Mouse (Mus musculus): ENCODE measurements around the gene Slc44a5. TPM values are rescaled to one million over a fixed set of nuclear protein-coding genes. Genes with fewer than 3 reads are reported as not detected.
"Not testable (repeated sequence)": the region's sequence is repeated elsewhere in the genome, so short reads cannot be mapped to it uniquely, and the experiment has no call there.

Gene Slc44a5
- total RNA-seq, 2 experiments from 2014 or later = not detected

DNA sequence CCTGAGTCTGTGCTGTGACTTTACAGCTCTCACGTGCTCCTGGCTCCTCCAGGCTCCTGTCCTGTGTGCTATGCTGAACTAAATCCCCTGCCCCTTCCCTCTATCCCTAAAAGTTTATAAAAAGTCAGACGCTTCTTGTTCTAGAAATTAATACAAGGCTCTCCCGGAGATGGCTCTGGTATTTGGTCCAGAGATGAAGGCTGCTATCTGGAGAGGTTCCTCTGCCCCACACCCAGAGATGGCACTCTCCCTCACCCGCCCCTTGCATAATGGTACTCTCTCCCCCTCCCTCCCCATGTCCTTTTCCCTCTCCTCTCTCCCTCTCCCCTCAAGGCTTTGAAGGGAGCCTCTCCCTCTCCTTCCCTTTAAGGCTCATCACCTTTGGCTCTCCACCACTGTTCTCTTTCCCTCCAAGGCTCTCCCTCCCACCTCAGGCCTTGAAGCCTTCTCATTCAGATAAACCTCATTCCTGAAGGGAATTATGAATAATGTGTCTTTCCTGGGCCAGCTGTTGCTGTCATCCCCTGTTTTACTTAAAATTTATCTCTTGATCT lies 236.0 kb downstream of the Slc44a5 start:
- no peak for ATAC-seq (replicated peaks; ENCODE audit: poor library complexity, severe bottlenecking)

DNA sequence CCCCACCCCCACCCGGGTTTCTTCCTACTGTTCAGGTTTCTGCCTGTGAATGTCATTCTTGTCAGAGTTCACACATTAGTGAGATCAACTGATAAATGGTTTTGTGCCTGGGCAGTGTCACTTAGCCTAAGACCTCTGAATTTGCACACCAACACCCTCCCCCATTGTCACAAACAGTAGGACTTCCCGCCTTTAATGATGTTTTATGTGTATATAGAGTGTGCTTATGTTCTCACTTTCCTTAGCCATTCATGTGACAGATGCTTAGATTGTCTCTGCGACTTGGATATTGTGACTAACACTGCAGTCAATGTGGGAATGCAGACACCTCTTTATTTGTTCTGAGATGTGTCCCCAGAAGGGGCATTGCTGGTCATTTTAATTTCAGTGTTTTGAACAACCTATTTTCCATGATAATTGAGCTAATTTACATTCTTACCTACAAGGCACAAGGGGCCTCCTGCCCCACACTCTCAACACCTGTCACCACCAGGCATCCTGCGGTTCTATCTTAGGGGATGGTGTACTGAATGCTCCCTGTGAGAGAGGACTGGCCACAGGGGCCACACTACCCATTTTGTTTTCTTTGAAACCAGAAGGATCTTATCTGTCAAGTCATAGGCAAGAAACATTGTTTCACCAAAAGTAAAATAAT lies 236.7 kb downstream of the Slc44a5 start:
- ATAC-seq (replicated peaks; ENCODE audit: poor library complexity, severe bottlenecking) = no peak

DNA sequence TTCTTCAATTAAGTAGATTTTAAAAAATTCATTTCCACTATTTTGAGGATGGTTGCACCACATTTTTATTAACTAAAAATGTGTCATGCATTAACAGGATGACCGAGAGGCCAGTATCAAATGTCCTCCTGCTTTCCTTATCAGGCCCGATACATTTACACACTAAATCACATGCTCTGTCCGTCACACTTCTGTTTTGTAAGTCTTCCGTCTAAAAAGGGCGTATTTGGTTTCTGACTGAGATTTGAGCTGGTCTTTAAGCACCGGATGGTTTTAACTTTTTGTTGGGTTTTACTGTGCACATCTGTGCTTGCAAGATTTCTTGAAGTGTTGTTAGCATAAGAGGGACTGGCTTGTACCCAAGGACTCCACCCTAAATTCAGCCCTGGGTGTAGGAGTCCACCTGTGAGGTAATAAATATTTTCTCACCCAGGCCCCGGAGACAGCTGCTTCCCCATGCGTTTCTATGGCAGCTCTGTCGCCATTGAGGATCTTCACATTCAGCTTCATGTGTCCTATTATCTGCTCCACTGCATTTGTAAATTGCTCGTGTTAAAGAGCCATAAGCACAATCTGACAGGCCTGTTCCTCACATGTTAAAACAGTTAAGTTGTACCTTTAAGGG lies 237.3 kb downstream of the Slc44a5 start:
- ATAC-seq (replicated peaks; ENCODE audit: poor library complexity, severe bottlenecking) = no peak

DNA sequence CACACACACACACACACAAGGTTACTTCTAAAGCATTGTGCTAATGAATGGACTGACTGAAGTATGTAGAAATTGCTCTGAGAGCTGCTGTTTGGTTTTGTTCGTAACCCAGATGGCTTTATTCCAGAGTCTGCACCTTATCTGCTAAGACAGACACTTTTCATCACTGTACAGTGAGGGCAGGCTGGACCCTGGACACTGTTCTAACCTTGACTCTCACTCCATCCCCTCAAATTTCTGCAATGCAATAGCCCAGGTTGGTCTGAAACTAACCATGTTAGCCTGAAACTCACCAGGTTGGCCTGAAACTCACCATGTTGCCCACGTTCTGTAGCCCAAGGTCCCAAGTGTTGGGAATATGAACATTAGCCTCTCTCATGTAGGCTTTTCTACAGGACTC lies 239.3 kb downstream of the Slc44a5 start:
- ATAC-seq (replicated peaks; ENCODE audit: poor library complexity, severe bottlenecking) = no peak

DNA sequence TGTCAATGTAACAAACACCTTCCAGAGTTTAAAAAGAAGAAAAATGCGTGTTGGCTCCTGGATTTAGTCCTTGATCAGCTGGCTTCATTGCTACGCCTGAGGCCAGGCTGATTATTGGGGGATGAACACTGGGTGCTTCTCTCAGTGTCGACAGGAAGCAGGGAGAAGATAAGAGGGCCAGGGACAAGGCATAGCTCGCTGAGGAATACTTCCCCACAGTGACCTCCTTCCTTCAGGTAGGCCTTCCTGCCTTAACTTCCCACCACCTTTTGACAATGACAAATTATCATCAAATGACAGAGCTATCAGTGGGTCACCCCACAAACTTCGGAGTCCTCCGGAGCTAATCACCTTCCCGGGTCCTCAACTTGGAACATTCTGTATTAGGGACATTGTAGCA lies 242.1 kb downstream of the Slc44a5 start:
- ATAC-seq (replicated peaks; ENCODE audit: poor library complexity, severe bottlenecking) = no peak

DNA sequence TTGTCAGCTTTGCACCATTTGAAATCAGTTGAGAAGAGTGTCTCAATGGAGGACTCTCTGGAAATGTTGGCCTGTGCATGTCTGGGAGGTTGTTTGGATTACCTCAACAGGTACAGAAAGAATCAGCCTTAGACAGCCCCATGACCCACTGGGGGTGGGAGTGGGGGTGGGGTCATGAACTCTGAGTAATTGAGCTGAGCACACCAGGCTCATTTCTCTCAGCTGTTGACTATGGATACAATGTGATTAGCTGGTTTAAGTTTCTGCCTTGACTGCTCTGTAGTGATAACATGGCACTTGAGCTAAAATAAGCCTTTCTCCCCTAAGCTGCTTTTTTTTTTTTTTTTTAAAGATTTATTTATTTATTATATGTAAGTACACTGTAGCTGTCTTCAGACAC lies 242.5 kb downstream of the Slc44a5 start:
- ATAC-seq (replicated peaks; ENCODE audit: poor library complexity, severe bottlenecking) = no peak

DNA sequence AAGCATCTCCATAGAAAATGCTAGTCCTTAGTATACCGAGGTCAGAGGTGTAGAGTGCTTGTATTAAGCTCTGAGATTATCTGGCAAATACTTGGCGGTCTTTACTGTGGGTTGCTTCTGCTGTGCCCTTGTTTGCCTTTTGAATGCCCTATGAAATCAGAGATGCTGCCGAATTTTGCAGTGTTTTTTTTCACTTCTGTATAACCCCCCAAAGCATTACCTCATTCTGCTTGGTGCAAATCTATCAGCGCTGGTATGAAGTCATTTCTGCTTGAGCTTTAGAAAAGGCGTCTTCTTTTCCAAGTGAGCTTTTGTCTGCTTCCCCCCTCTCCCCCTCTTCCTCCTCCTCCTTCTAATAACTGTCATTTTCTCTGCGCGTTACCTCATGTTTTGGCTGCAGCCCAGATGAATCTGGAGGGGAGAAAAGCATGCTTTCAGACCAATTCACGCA lies 248.9 kb downstream of the Slc44a5 start:
- ATAC-seq (replicated peaks; ENCODE audit: poor library complexity, severe bottlenecking) = no peak

DNA sequence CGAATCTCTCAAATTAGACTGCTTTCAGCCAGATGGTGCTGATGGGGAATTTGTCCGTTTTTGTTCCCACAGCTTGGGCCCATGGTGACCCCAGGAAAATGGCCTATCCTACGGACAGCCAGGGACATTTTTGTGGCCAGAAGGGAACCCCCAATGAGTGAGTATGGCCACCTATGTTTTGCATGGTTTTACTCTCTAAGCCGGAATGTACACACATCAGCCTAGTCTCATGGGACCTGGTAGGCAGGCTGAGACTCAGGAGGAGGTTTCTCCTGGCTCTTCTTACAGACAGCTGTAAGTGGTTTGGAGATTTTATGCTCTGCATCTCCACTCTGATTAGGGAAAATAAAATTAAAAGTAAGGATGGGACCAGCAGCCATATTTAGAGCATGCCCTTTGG lies 249.5 kb downstream of the Slc44a5 start:
- no peak for ATAC-seq (replicated peaks; ENCODE audit: poor library complexity, severe bottlenecking)

DNA sequence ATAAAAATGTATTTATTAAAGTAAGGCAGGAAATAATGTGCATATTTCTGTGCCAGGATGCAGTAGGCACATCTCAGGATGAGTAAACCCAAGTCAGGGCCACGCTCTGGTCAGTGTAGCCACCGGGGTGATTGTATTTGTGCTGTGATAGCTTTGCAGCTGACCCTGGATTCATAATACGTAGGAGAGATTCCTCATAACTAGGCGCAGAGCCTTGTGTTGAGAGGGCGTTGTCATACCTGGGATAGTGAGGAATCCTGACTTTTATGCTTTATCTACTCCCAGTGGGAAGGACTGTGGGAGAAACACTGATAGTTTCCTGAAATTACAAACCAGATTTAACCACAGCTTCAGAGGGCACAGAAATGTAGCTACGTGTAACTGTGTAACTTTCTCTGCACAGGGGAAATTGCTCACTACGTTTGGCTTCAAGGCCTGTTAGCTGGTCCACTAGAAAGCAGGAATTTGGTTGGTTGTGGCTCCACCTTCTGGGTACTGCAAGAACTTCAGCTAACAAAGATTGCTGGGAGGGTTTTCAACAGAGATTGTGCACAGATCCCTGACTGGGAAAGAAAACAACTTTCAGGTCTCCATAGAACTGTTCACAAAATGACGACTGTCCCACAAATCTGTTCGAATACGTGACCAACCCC lies 253.0 kb downstream of the Slc44a5 start:
- peak; percentile 92 for ATAC-seq (replicated peaks; ENCODE audit: poor library complexity, severe bottlenecking)

DNA sequence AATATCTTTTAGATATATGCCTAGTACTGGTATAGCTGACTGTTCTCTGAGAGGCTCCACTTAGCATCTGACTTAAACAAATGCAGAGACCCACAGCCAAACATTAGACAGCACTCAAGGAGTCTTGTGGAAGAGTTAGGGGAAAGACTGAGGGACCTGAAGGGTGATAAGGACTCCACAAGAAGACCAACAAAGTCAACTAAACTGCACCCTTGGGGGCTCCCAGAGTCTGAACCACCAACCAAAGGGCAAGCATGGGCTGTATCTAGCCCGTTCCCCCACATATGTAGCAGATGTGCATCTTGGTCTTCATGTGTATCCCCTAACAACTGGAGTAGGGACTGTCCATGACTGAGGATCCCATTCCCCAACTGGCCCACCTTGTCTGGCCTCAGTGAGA lies 271.7 kb downstream of the Slc44a5 start:
- ATAC-seq (replicated peaks; ENCODE audit: poor library complexity, severe bottlenecking) = no peak

DNA sequence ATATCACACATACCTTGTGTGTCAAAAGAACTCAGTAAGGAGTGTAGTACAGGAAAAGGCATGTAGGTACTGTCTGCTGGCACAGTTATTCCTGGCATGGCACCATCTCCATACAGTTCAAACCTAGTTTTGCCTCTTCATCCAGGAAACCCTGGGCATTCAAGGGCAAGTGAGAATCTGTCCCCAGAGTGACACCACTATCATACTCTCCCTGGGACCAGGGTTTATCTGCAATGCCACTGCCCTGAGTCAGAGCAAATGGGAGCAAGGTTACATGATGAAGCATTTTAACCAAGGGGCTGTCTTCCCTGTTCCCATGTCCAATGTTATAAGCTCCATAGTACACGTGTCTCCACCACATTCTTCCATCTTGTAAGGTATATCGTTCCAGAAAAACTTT lies 278.2 kb downstream of the Slc44a5 start:
- no peak for ATAC-seq (replicated peaks; ENCODE audit: poor library complexity, severe bottlenecking)

DNA sequence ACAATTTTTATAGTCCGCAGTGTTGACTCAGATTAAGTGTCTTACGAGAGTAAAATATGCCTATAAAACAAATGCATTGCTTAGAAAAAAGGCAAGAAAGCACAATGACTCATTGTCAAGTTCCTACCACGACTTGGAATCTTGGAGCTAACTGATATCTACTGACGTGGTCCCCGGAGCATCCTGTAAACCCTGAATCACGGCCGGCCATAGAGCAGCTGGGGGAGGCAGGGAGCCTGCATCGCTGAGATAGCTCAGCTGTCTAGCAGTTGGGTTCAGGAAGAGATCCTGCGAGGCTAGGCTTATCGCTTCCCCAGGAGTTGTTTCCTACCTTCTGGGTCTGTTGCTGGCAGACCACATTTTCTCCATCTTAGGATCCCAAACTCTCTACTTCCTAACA lies 279.0 kb downstream of the Slc44a5 start:
- no peak for ATAC-seq (replicated peaks; ENCODE audit: poor library complexity, severe bottlenecking)

DNA sequence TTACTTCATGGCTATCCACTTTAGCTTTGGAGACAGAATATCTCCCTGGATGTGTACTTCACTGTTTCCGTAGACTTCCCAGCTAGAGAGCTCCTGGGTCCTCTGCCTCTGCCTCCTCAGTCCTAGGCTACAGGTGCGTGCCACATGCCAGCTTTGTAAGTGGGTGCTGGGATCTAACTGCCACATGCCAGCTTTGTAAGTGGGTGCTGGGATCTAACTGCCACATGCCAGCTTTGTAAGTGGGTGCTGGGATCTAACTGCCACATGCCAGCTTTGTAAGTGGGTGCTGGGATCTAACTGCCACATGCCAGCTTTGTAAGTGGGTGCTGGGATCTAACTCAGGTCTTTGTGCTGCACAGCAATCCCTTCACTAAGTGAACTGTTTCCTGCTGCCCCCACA lies 281.0 kb downstream of the Slc44a5 start:
- not testable (repeated sequence) for ATAC-seq (replicated peaks; ENCODE audit: poor library complexity, severe bottlenecking)

DNA sequence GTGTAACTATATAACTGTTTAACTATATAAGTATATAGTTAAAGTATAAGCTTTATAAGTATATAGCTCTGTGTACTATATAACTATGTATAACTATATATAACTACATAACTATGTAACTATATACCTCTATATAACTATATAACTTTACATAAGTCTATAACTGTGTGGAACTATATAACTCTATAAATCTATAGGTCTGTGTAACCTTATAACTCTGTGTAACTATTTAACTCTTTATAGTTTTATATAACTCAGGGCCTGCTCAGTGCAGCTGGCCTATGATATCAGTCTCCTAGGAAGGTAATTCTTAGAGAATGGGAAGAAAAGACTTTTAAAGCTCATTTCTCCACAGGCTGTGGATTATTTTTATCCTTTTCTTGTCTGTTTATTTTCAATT lies 284.1 kb downstream of the Slc44a5 start:
- no peak for ATAC-seq (replicated peaks; ENCODE audit: poor library complexity, severe bottlenecking)

DNA sequence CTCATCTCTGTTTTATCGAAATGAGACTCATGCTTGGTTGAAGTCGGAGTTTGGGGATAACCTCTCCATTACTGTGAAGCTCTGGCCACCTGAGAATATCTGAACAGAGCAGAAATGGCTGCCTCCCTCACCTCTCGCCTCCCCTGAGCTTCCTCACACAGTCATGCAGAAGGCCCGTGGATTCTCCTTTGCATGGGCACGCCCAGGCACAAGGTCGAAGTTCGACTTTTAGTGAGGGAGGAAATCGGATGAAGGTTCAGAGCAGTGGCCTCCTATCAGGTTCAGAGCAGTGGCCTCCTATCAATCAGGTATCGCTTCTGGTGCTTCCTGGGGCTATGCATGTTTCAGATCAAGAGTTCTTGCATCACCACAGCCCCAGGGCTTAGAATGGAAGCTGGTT lies 295.1 kb downstream of the Slc44a5 start:
- no peak for ATAC-seq (replicated peaks; ENCODE audit: poor library complexity, severe bottlenecking)

DNA sequence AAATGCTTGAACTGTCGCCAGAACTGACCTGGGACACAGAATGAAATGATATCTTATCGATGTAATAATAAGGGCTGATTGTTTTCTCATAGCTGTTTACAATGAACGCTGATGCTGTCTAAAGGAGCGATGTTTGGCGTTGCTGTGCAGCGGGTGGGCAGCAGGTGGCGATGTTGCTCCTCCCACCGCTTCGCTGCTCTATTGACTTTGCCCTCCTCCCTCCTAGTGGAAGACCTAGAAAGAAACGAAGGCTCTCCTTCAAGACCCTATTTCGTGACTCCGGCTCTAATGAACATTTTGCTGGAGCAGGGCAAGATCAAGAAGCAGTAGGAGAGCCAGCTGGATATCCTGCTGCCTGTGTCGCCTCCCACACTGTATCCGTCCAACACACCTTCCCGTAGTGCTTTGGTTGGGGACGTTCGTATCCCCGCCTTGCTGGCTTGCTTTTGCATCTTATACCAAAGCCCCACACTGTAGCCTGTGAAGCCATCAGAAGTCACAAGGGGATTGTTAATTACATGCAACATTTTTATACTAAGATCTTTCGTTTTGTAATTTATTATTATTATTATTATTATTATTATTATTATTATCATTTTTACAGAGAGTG lies 296.6 kb downstream of the Slc44a5 start:
- peak; percentile 99 for ATAC-seq (replicated peaks; ENCODE audit: poor library complexity, severe bottlenecking)

DNA sequence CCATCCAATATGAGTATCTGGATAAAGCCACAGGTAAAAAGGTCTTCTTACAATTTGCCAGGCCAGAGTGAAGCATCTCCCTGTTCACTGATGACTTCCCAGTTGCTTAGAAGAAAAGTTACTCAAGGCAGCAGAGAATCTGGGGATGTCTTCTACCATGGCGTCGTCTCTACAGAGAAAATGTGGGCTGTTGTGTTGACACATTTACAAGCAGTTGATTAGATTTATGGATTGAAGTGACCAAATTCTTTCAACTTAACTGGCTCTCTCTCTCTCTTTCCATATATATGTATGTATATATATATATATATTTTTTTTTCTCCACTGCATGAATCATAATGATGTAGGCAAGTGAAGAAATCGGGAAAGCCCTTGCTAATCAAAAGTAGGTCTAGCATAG lies 301.4 kb downstream of the Slc44a5 start:
- ATAC-seq (replicated peaks; ENCODE audit: poor library complexity, severe bottlenecking) = no peak

DNA sequence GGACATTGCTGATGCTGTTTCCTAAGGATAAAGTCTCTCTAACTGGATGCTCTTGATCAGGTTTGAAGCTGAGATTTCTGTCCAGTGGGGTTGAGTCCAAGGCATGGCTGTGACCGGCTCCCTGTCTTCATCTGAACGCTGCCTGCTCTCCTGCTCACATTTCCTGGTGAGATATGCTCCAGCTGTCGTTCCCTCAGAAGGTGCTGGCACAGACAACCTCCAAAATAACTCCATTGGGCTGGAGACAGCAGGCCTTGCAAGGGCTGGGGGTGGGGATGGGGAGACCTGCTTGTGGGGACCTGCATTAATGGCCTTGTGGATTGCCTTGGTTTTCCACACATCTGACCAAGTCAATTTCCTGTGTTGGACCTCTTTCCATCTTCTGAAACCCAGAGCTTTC lies 311.0 kb downstream of the Slc44a5 start:
- ATAC-seq (replicated peaks; ENCODE audit: poor library complexity, severe bottlenecking) = no peak

DNA sequence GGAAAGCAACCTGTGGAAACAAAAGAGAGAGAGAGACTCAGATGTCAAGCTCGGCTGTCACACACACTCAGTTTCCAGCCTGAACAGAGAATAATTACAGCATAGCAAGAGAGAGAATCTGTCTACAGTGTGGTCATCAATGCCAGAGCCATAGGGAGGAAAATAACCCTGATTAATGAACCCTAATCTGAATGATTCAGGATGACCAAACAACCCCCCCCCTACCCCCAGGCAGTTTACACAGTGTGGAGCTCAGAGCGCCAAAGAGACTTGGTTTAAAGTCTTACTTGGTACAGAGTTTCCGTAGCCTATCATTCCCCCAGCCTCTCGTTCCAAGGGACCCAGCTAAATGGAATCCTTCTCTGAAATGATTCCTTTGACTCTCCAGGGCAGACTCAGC lies 312.1 kb downstream of the Slc44a5 start:
- ATAC-seq (replicated peaks; ENCODE audit: poor library complexity, severe bottlenecking) = no peak

DNA sequence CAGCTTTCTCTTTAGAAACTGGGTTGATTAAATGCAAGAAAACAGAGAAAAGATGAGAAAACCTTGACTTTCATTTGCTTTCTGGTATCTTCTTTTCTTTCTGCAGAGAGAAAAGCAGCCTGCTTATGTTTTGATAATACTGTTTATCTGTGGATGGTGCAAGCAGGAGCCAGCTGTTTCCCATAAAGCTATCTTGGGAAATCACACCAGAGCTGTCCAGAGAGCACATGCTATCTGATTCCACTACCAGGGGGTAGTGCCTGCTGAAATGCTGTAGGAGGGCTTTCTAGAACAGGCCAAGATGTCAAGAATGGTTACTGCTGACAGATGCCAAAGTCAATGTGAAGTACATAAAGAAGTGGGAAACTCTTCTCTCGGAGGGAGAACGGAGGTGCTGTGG lies 314.0 kb downstream of the Slc44a5 start:
- no peak for ATAC-seq (replicated peaks; ENCODE audit: poor library complexity, severe bottlenecking)

DNA sequence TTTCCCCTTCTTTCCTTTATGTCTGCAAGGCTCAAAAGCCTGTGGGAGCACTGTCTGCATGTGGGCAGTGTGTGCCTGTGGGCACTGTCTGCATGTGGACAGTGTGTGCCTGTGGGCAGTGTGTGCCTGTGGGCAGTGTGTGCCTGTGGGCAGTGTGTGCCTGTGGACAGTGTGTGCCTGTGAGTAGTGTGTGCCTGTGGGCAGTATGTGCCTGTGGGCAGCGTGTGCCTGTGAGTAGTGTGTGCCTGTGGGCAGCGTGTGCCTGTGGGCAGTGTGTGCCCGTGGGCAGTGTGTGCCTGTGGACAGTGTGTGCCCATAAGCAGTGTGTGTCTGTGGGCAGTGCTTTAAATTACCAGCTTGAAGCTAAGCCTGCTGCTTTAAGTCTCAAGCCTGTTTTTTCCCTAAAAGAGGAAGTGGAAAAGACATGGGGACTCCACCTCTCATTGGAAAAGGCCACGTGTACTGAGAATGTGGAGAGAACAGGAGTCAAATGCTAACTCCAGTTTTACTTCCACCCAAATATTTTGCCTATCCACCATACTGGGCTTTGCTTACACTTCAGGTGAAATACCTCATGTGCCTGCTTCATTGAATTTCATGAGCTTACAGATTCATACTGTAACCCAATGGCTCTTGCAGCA lies 315.3 kb downstream of the Slc44a5 start:
- ATAC-seq (replicated peaks; ENCODE audit: poor library complexity, severe bottlenecking) = peak; percentile 61

All from granulocyte monocyte progenitor cell, adult 5-6 weeks (primary cell).